Mouse (Mus musculus) WW6 (cell line): ENCODE measurements around the gene Mapk10.

Experiments
- DNase-seq: peaks from one replicate; pipeline ENCODE4 v3.0.0-alpha.2; 2013; ENCODE audit warnings: low read depth, low spot score

Gene Mapk10

DNA sequence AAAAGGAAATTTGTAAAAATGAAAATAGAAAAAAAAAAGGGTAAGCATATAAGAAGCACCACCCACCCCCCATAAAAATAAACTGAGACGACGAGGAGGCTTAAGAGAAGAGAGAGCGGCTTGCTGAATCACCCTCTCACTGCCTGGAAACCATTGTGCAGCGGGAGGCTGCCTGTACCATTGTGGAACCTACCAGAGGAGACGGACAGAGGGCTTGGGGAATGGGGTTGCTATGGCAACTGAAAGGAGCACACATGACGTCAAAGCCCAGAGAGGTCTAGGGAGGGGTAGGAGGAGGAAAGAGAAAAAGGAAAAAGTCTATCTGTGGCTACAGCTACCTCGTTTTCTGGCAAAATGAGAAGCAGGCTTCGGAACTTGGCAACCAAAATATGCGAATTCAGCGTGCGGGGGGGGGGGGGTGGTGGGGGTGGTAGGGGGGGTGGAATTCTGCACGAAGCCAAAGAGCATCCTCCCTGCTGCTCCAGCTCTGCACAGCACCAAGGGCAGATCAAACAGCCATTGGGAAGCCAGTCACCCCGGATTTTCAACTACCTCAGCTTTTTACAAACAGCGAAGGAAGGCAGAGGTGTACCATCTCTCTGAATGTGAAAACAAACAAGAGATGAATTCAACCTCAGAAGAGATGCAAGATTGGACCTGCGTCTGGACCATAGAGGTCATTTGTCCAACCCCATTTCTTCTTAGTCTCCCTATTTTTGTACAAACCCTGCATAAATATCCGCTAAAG lies at the start of gene Mapk10:
TSS of gene Mapk10 (minus strand) at position 234 of the 748 bp plus-strand sequence.
- DNase-seq: peak; percentile 49

GRCm38 (mm10) chr5:103256144-103256543 lies 45.0 kb upstream of the Mapk10 start:
- no peak for DNase-seq

DNA sequence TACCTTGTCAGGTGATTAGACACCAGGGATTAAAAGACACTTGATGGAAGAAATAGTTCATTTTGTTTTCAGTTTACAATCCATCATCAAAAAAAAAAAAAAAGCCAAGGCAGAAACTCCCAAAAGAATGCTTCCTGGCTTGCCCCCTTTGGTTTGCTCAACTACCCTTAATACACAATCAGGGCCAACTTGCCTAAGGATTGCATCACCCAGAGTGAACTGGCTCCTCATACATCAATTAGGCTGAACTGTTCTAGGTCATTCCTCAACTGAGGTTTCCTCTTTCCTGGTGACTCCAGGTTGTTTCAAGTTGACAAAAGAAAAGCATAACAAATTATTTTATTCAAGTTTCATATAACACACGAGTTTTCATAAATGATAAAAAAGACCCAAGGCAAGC lies 31.3 kb upstream of the Mapk10 start:
- no peak for DNase-seq

GRCm38 (mm10) chr5:103231822-103232221 lies 20.7 kb upstream of the Mapk10 start:
- DNase-seq: no peak

GRCm38 (mm10) chr5:103230334-103230733 lies 19.2 kb upstream of the Mapk10 start:
- no peak for DNase-seq

DNA sequence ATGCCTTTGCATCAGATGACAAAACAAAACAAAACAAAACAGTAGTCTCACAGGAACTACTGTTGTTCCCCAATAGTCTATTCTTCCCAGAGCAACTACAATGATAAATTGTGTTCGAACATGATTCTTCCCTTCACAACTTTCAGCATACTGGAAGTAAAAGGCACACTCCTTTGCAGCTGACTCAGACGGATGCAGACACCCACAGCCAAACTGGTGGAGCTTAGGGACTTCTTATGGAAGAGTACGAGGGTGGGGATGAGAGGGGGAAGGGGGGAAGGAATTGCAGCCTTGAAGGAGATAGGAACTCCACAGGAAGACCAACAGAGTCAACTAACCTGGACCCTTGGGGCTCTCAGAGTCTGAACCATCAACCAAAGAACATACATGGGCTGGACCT lies 18.2 kb upstream of the Mapk10 start:
- no peak for DNase-seq

DNA sequence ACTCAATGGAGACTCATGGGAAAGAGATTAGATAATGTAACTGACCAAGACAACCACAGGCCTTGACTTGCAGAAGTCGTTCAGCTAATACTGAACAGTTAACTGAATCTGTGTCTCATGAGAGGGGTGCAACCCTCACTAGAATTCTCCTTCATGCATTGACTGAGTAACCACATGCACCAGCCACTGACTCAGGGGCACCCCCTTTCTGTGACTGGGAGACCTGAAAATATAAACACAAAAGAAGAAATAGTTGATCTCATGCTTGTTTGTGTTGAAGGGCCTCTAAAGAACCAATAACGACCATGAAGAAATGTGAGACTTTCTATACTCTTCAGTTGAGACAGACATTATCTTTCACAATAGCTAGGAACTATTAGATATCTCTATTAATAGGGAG lies 10.9 kb upstream of the Mapk10 start:
- no peak for DNase-seq

DNA sequence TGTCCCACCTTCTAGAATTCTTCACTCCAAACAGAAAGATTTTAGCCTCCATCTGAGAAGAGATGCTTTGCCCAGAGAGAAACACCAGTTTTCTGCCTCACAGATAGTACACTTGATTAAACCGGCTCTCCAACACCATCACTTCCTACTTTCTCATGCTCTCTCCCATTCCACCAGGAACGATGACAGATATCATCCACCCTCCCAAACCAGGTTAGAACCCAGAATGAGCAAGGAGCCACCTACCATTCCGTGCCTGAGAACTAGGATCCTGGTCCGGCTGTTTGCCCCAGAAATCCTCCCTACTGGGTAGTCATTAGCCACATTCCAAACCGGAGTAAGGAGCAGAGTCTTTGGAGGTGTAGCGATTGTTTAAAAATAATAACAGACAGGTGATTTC lies 490 bp downstream of the Mapk10 start:
- DNase-seq: no peak

DNA sequence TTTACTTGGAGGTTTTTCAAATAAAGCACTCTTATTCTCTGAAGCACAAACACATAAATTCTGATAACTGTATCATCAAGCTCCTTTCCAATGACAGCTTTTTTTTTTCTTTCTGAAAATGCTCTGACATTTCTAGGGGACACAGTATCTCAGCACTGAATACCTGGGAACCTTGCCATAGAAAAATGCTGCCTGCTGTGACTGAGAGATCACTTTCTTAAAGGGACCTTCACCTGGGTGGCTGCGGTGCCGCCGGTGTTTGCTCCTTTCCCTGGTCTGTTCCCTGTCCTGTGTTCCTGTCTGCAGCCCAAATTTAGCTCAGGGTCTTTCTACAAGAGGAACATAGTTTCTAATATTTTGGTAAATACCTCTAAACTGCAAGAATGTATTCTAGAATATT lies 1.1 kb downstream of the Mapk10 start:
- DNase-seq: no peak

GRCm38 (mm10) chr5:103209486-103209885 lies 1.6 kb downstream of the Mapk10 start:
- DNase-seq: no peak

- no peak for DNase-seq
Observed at GRCm38 (mm10) chr5:103208869-103209268, 2.3 kb downstream of the Mapk10 start.

- no peak for DNase-seq
Observed at GRCm38 (mm10) chr5:103208021-103208511, 3.1 kb downstream of the Mapk10 start.

GRCm38 (mm10) chr5:103197796-103198325 lies 13.3 kb downstream of the Mapk10 start:
- no peak for DNase-seq

DNA sequence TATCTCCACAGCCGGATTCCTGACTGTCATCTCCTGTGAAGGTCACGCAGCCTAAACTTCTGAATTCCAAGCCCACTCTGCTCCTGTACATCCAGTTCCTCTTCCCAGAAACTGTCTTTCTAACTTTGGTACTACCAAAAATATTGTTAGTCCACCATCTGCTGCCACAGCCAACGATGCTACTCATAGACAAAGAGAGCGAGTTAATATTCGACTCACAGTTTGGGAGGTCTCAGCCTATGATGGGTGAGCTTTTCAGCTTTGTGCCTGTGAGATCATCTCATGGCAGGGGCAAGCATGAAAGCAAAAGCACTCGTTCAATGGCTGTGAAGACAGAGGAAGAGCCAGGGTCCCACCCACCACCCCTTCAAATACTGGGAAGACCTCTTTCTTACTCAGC lies 16.6 kb downstream of the Mapk10 start:
- DNase-seq: no peak

- no peak for DNase-seq
Observed at GRCm38 (mm10) chr5:103193700-103194099, 17.4 kb downstream of the Mapk10 start.

DNA sequence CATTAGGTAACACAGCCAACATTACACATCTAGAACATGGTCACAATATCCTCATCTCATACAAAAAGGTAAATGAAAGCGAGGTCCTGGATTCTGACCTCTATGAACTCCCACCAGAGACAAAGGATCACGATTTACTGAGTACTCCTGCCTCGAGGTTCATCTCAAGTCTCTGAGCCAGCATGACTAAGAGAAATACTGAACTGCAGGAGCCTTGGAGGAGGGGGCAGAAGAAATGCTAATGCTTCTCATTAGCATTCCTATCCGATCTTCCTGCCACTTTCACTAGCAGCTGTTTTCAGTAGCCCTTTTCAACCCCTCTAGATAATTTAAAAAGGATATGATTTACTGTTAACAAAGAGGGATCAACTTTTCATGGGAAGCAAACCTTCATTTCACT lies 19.6 kb downstream of the Mapk10 start:
- DNase-seq: peak; percentile 14

DNA sequence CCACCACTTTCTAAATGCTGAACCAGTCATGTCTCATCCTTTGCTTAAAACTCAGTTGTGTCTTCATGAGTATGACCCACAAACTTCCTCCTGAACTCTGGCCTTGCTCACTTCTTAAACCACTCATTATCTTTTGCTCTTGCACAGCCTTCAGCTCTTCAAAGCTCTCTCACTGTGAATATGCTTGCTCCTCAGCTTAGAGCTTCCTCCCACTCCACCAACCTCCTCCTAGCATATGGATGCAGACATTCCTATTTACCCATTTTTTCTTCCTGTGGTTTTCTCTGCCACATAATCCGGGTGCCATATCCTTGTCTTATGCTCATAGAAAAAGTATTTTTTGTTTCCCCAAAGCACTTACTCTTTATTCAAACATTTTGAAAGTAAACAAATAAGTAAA lies 26.9 kb downstream of the Mapk10 start:
- DNase-seq: no peak

- DNase-seq: no peak
Observed at GRCm38 (mm10) chr5:103181622-103182021, 29.5 kb downstream of the Mapk10 start.

GRCm38 (mm10) chr5:103177010-103177409 lies 34.1 kb downstream of the Mapk10 start:
- no peak for DNase-seq

GRCm38 (mm10) chr5:103175989-103176388 lies 35.1 kb downstream of the Mapk10 start:
- no peak for DNase-seq

- DNase-seq: no peak
Observed at GRCm38 (mm10) chr5:103174607-103175006, 36.5 kb downstream of the Mapk10 start.

- DNase-seq: no peak
Observed at GRCm38 (mm10) chr5:103171207-103171606, 39.9 kb downstream of the Mapk10 start.

DNA sequence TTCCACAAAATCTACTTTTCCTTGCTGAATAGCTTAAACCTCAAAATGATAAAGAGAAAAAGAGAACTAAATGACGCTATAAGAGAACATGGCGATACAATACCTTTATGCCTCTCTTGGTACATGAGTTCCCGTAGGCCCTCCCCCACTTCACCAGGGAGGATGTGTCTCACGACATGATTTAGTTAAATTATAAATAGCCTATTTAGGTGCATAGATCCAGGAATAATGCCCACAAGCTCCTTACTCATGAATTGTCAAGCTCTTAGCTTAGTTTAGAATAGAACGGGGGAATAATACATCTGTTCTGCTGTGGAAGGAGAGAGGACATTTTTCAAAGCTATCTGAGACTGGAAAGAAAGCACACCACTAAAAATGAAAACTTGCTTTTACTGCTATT lies 43.8 kb downstream of the Mapk10 start:
- no peak for DNase-seq
